Mouse (Mus musculus) forelimb bud, embryonic 11.5 days (tissue): ENCODE results near the gene Olfr161.
"Not testable (repeated sequence)": the region's sequence is repeated elsewhere in the genome, so short reads cannot be mapped to it uniquely, and the experiment has no call there.

Experiments
- DNase-seq: peaks from one replicate; pipeline ENCODE4 v3.0.0-alpha.2; 2012; ENCODE audit warnings: low read depth, low spot score

The Olfr161 gene

GRCm38 (mm10) chr16:3590691-3591090, at the start of gene Olfr161:
Gene Olfr161 (plus strand): TSS chr16:3591042.
- DNase-seq = no peak

- no peak for DNase-seq
Observed at GRCm38 (mm10) chr16:3563553-3563952, 27.3 kb upstream of the Olfr161 start.

DNA sequence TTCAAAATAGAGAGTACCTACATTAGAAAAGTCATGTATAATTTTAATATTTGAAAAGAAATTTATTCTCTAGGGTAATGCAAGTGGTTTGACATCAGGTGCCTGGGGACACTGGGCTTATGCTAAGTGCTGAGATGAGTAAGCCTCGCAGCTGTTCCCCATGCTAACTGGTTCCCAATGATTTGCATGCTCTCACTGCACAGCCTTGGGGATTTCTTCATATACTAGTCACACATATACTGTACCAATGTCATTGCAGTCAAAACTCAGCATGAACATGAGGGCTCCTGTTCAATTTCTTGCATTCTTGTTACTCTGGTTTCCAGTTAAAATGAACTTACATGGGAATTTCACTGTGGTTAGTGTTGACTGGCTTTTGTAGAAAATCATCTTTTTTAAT, 13.2 kb upstream of the Olfr161 start:
- DNase-seq = not testable (repeated sequence)

DNA sequence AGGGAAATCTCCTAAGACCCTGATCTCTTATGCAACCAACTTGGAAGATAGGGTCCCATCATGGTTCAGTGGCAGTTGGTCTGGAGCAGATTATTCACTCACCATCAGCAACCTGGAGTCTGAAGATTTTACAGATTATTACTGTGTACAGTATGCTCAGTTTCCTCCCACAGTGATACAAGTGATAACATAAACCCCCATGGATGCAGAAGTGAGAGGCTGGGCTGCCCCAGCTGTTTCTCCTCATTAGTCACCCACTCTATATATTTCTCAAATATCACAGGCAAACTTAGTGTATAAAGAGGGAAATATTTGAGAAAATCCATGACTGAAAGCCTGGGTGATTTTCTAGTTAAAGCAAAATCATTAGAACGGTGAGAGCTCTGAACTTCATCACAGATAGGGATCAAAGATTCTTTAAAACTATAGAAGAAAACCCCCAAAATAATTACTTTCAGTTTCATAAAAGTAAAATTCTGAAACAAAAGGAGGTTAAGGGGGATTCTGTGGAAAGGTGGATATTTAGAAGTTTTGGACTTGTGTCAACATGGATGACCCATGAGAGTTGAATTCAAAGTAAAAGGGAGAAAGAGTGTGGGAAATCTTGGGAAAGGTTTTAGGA, 12.5 kb upstream of the Olfr161 start:
- DNase-seq = not testable (repeated sequence)

- not testable (repeated sequence) for DNase-seq
Observed at GRCm38 (mm10) chr16:3631376-3631775, 40.5 kb downstream of the Olfr161 start.

- not testable (repeated sequence) for DNase-seq
Observed at GRCm38 (mm10) chr16:3632572-3633361, 41.9 kb downstream of the Olfr161 start.
